Mouse (Mus musculus) adrenal gland, postnatal 36 days (tissue): ENCODE measurements around the gene Rab11a. TPM values are rescaled to one million over a fixed set of nuclear protein-coding genes. Genes with fewer than 3 reads are reported as not detected.
"Not testable (repeated sequence)": the region's sequence is repeated elsewhere in the genome, so short reads cannot be mapped to it uniquely, and the experiment has no call there.

ENCODE experiments used
- DNase-seq, 2 experiments: peaks; one replicate each; pipeline ENCODE4 v3.0.0; 2021; ENCODE audit warnings: mixed read lengths in 1 of 2
- total RNA-seq, 2 experiments: library from RNA; stranded (reverse); gene quantifications; 2 replicates each; pipeline ENCODE4 v1.2.3; 2021

Gene Rab11a
- total RNA-seq, 2 experiments from 2014 or later, result 266 to 324 TPM

- DNase-seq, result no peak
These were observed 10.2 kb upstream of the Rab11a start for GRCm38 (mm10) chr9:64747735-64748134.

- no peak for DNase-seq
These were observed 4.9 kb upstream of the Rab11a start for GRCm38 (mm10) chr9:64742453-64742852.

GRCm38 (mm10) chr9:64739001-64739400 is 1.4 kb upstream of the Rab11a start:
- no peak for DNase-seq

- DNase-seq, result peak; percentile 66 to 70
These were observed 736 bp downstream of the Rab11a start for GRCm38 (mm10) chr9:64736639-64737405.

GRCm38 (mm10) chr9:64736076-64736638 is 1.4 kb downstream of the Rab11a start:
- DNase-seq, result no peak

GRCm38 (mm10) chr9:64734992-64735391 is 2.6 kb downstream of the Rab11a start:
- not testable (repeated sequence) for DNase-seq

- no peak for DNase-seq
These were observed 3.4 kb downstream of the Rab11a start for GRCm38 (mm10) chr9:64734166-64734565.

- peak in 1 of 2 experiments; percentile 9 for DNase-seq
These were observed 6.5 kb downstream of the Rab11a start for GRCm38 (mm10) chr9:64731029-64731560.

- DNase-seq, result no peak
These were observed 11.1 kb downstream of the Rab11a start for GRCm38 (mm10) chr9:64726454-64726853.

GRCm38 (mm10) chr9:64719526-64720163 is 17.9 kb downstream of the Rab11a start:
- DNase-seq, result no peak

GRCm38 (mm10) chr9:64710291-64710690 is 27.3 kb downstream of the Rab11a start:
- not testable (repeated sequence) for DNase-seq

- no peak for DNase-seq
These were observed 33.3 kb downstream of the Rab11a start for GRCm38 (mm10) chr9:64704073-64704840.

- DNase-seq, result no peak
These were observed 34.1 kb downstream of the Rab11a start for GRCm38 (mm10) chr9:64703420-64703965.

GRCm38 (mm10) chr9:64702937-64703336 is 34.6 kb downstream of the Rab11a start:
- peak in 1 of 2 experiments; percentile 25 for DNase-seq

- DNase-seq, result no peak
These were observed 35.2 kb downstream of the Rab11a start for GRCm38 (mm10) chr9:64702391-64702790.

- peak in 1 of 2 experiments; percentile 36 for DNase-seq
These were observed 35.9 kb downstream of the Rab11a start for GRCm38 (mm10) chr9:64701651-64702050.

GRCm38 (mm10) chr9:64700451-64701311 is 36.9 kb downstream of the Rab11a start:
- no peak for DNase-seq

- DNase-seq, result no peak
These were observed 39.0 kb downstream of the Rab11a start for GRCm38 (mm10) chr9:64698586-64698985.

- no peak for DNase-seq
These were observed 39.9 kb downstream of the Rab11a start for GRCm38 (mm10) chr9:64697677-64698076.

GRCm38 (mm10) chr9:64697006-64697405 is 40.6 kb downstream of the Rab11a start:
- DNase-seq, result no peak

GRCm38 (mm10) chr9:64696404-64696803 is 41.2 kb downstream of the Rab11a start:
- DNase-seq, result peak; percentile 35 to 37
